Mouse (Mus musculus): Measurements from ENCODE around the gene Tet3.

DNA sequence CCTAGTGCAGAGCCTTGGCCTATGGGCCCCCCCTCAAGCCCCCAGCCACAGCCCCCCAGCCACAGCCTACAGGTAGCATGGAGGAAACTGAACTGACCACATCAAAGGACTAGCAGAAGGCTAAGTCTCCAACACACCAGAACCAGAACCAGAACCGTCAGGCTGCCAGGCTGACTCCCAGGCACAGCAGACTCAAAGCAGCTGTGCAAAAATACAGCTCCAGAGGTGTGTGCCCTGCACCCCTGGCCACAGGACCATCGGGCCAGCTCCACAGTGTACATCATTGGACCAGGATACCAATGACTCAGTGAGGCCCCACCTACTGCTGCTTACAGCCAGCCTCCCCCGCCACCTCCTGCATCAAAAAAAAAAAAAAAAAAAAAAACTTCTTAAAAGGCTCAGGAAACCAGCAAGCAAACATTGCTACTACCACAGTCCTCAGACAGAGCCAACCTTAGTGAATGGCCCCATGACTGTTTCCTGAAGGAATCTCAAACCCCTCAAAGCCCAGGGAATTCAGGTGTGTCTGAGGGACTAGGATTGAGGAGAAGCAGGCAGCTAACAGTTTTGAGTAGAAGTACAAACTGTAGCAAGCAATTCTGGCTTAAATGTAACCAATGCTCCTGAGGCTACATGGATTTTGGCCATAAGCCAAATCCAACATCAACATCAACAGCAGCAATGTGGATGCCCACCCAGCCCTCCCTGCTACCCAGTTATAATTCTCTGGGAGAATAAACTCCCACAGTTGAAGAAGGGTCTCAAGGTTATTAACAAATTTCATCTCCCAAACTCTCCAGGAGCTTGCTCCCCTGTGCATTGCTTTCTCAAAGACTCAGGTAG, 42.4 kb downstream of the Tet3 start:
- TF ChIP-seq CTCF (IDR thresholded peaks at IDR 0.05; ENCODE audit: borderline replicate concordance, insufficient read depth, low read length) = no peak
- no peak for TF ChIP-seq POLR2A (IDR thresholded peaks at IDR 0.05; ENCODE audit: low read depth, low read length)
